Mouse (Mus musculus) kidney, adult 2 months (tissue): ENCODE data around the gene Myo9b.

ENCODE experiments used
- CTCF ChIP-seq: fragments of 200-500 bp; conservative IDR thresholded peaks from 2 replicates; pipeline ENCODE4 v1.5.1; 2011; ENCODE audit warnings: low read depth, mild to moderate bottlenecking, control low read depth, low read length, moderate library complexity, mixed read lengths; ENCODE audit not compliant: insufficient read depth, insufficient read length
- POLR2A ChIP-seq: fragments of 200-500 bp; IDR thresholded peaks from one replicate; pipeline ENCODE4 v1.6.1; 2011; ENCODE audit warnings: low read depth, low read length, control low read depth

DNA sequence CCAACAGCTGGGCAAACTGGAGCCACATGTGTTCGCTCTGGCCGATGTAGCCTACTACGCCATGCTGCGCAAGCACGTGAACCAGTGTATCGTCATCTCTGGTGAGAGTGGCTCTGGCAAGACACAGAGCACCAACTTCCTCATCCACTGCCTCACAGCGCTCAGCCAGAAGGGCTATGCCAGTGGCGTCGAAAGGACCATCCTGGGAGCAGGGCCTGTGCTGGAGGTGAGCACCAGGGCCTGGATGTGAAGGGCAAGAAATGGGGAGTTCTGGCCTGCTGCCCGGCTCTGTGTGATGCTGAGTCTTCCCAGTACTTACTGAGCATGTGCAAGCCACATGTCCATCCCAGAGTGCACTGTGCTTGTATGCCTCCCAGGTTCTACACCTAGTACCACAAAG lies 18.4 kb downstream of the Myo9b start:
- TF ChIP-seq CTCF (no peak), POLR2A (no peak)
